Mouse (Mus musculus) heart, postnatal 4 days (tissue): ENCODE data around the gene Smg7. TPM values are rescaled to one million over a fixed set of nuclear protein-coding genes. Genes with fewer than 3 reads are reported as not detected.

Experiments used
- DNase-seq: peaks from one replicate; pipeline ENCODE4 v3.0.0; 2021
- total RNA-seq, 2 experiments: library from RNA; stranded (reverse); gene quantifications; 2 replicates each; pipeline ENCODE4 v1.2.3; 2021

Smg7 gene
- total RNA-seq, 2 experiments from 2014 or later, result 49.7 to 54.8 TPM

GRCm38 (mm10) chr1:152804907-152805306 lies 97.5 kb downstream of the Smg7 start:
- no peak for DNase-seq

- DNase-seq, result no peak
Observed at GRCm38 (mm10) chr1:152800633-152801176, 101.7 kb downstream of the Smg7 start.

GRCm38 (mm10) chr1:152799897-152800296 lies 102.5 kb downstream of the Smg7 start, which contains the start of gene Ncf2:
Ncf2 (plus strand) TSS chr1:152800194.
- DNase-seq, result peak; percentile 31

GRCm38 (mm10) chr1:152798125-152798524 lies 104.3 kb downstream of the Smg7 start:
- DNase-seq, result no peak

GRCm38 (mm10) chr1:152796683-152797263 lies 105.7 kb downstream of the Smg7 start:
- DNase-seq, result no peak

- no peak for DNase-seq
Observed at GRCm38 (mm10) chr1:152795688-152796255, 106.7 kb downstream of the Smg7 start.

- no peak for DNase-seq
Observed at GRCm38 (mm10) chr1:152793495-152794130, 108.8 kb downstream of the Smg7 start.

GRCm38 (mm10) chr1:152792736-152793494 lies 109.5 kb downstream of the Smg7 start:
- no peak for DNase-seq

GRCm38 (mm10) chr1:152791269-152791668 lies 111.2 kb downstream of the Smg7 start:
- DNase-seq, result no peak

GRCm38 (mm10) chr1:152790821-152791220 lies 111.6 kb downstream of the Smg7 start:
- no peak for DNase-seq

- peak; percentile 57 for DNase-seq
Observed at GRCm38 (mm10) chr1:152790254-152790653, 112.2 kb downstream of the Smg7 start.

GRCm38 (mm10) chr1:152788121-152788660 lies 114.3 kb downstream of the Smg7 start:
- no peak for DNase-seq

Other genes with a start within 250 kb of the Smg7 start
- gene Apobec4, start 152.1 kb downstream of the Smg7 start, total RNA-seq, result not detected
- gene Rgl1, start 136.3 kb downstream of the Smg7 start, total RNA-seq, result 10 to 100 TPM; 70.8 to 73.7 TPM
- gene Arpc5, start 136.1 kb downstream of the Smg7 start, total RNA-seq, result 100 to 1,000 TPM in 1 of 2 experiments, 10 to 100 TPM in 1; 98.7 to 103 TPM
- 1 to 10 TPM; 2.1 to 3.0 TPM for gene Ncf2, start 102.5 kb downstream of the Smg7 start, total RNA-seq
- 1 to 10 TPM; 1.2 to 1.5 TPM for gene Nmnat2, start 52.3 kb upstream of the Smg7 start, total RNA-seq